Mouse (Mus musculus) stomach, postnatal 0 days (tissue): ENCODE measurements around the gene Gm20532.

Source experiments
- CTCF ChIP-seq: IDR thresholded peaks from 2 replicates; pipeline ENCODE4 v1.5.1; 2016; ENCODE audit warnings: antibody characterized with exemption, low read depth, mild to moderate bottlenecking, moderate library complexity
- EP300 ChIP-seq: optimal IDR thresholded peaks from 2 replicates; pipeline ENCODE3; 2016; ENCODE audit warnings: antibody characterized with exemption

DNA sequence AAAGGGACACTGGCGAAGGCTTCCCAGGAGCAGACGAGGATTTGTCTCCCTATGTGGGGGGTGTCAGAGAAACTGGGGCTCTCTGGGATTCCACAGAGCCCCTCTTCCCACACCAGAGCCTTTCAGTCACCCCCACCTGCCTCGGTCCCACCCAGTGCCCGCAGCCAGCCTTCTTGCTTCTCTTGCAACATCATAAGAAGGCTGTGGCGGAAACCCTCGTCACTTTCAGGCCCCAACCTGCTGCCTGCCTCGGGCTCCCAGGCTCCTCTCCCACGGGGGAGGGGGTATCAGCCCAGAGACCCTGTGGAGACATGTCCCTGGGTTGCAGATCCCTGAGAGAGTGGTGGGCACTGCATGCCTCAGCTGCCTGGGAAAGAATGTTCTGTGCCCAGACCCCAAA is 35.0 kb upstream of the Gm20532 start:
- no peak for TF ChIP-seq CTCF
- no peak for TF ChIP-seq EP300
